Mouse (Mus musculus) kidney, adult 2 months (tissue): ENCODE measurements around the gene Gm5475.

Source experiments
- CTCF ChIP-seq: fragments of 200-500 bp; conservative IDR thresholded peaks from 2 replicates; pipeline ENCODE4 v1.5.1; 2011; ENCODE audit warnings: low read depth, mild to moderate bottlenecking, control low read depth, low read length, moderate library complexity, mixed read lengths; ENCODE audit not compliant: insufficient read depth, insufficient read length
- POLR2A ChIP-seq: fragments of 200-500 bp; IDR thresholded peaks from one replicate; pipeline ENCODE4 v1.6.1; 2011; ENCODE audit warnings: low read depth, low read length, control low read depth

DNA sequence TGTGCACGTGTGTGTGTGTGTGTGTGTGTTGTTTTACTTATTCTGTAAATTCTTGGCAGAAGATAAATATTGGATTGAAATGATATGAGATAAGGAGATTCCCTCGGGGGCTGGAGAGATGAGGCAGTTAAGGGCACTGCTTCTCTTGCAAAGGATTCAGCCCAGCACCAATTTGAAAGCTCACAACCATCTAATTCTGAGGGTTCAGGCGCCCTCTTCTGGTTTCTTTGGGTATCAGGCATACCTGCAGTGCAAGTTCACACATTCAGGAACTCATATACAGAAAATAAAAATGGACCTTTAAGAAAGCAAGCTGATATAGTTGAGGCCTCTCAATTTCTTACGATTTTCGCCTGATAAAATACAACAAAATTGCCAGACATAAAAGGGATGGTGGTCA, 46.9 kb upstream of the Gm5475 start:
- peak; percentile 55 for TF ChIP-seq CTCF
- no peak for TF ChIP-seq POLR2A
